Mouse (Mus musculus) large intestine, adult 2 months (tissue): ENCODE results near the gene Celsr1. TPM values are rescaled to one million over a fixed set of nuclear protein-coding genes. Genes with fewer than 3 reads are reported as not detected.

ENCODE experiments used
- DNase-seq: peaks from one replicate; pipeline ENCODE4 v3.0.0-alpha.2; 2012; ENCODE audit warnings: low read depth, low spot score
- WGBS: fragments of 180-500 bp; shearing (Covaris S2); methylation state at CpG from one replicate; pipeline ENCODE4 v1.1.7; 2018; 5-methylcytosine and 5-hydroxymethylcytosine counted together
- polyA plus RNA-seq: library from polyadenylated mRNA; depleted of rRNA; stranded (reverse); fragments of >200 nt; gene quantifications from 2 replicates; pipeline ENCODE4 v1.2.3, GENCODE M21; 2012

Celsr1 gene
- polyA plus RNA-seq, 1 experiment = 7.2 TPM

DNA sequence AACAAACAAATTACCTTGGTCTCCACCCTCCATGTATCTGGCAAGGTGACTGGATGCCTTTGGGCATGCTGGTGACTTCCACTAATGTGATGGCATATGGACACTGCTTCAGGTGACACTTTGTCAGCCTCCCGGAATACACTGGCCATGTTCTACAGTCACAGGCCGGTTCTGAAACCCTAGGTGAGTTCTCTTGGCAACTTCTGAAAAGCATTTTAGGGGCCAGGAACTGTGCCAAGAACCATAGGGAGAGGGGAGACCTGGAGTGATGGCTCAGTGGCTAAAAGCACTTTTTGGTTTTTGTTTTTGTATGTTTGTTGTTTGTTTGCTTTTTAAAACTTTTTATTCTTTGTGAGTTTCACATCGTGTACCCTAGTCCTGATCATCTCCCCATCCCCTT lies 15.9 kb upstream of the Celsr1 start:
- WGBS = 80% methylated on average over 3 of the region's 3 CpGs
- DNase-seq = no peak

DNA sequence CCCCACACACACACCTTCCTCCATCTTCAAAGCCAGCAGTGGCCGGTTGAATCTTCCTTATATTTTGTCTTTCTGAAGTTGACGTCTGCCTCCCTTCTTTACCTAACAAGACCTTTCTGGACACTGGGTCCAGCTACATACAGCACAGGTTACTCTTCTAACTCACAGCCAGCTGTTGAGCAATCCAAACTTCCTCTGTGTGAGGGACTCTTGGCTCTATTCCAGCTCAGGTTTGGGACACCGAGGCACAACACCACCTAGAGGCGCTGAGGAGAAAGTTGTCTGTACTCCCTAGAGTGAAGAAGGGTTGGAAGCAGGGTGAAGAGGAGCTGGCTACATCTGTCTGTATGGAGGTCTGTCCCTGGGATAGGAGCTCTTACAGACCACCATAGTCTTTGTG lies 8.8 kb upstream of the Celsr1 start:
- WGBS = 19% methylated on average over 4 of the region's 4 CpGs
- no peak for DNase-seq

DNA sequence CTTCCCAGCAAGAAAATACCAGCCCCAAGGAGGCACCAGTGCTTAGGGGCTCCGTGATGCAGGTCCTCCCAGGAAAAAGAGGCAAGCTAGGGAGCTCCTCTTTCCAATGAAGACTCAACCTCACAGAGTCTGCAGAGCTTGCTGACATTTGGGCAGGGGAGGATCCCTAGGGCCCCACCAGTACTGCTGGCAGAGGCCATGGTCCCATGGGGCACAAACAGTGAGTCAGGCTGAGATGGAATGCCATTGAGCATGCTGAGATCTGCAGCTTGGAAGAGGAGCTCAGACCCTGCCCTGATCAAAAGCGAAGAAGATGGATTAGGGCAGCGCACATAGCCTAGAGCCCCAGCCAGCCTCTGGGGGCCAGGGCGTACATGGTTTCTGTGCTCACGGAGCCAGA lies 7.8 kb upstream of the Celsr1 start:
- DNase-seq = no peak
- WGBS = 95% methylated on average over 5 of the region's 5 CpGs

DNA sequence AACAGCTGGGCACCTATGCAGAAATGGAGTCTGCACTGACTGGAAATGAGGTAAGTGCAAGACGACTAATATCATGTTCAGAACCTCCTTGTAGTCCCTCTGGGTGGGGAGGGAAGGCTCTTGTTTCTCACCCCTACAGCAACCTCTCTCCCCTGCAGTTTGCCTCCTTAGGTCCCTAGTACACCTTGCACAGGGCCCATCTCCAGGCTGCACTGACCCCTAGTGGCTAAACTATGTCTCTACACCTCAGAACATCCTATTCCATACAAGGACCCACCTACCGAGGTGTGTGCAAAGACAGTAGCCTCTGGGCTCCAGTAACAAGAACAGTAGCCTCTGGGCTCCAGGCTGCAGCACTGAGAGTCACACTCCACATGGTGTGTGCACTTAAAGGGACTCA lies 5.2 kb upstream of the Celsr1 start:
- 2% methylated on average over 2 of the region's 2 CpGs for WGBS
- no peak for DNase-seq

DNA sequence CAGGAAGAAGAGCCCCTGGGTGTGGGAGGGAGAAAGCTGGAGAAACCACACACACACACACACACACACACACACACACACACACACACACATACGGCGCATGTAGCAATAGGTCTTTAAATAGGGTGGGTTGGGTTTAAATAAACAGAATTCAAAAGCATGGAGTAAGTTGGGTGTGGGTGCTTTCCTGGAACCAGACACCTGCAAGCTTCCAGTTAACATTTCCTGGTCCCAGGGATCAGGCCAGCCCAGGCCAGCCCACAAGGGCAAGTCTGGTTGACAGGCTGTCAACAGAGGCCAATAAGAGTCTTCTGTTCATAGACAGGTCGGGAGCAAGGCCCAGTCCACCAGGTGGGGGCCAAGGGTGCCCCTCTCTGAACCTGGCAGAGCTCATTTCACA lies 2.3 kb upstream of the Celsr1 start:
- DNase-seq = no peak
- 28% methylated on average over 3 of the region's 3 CpGs for WGBS

DNA sequence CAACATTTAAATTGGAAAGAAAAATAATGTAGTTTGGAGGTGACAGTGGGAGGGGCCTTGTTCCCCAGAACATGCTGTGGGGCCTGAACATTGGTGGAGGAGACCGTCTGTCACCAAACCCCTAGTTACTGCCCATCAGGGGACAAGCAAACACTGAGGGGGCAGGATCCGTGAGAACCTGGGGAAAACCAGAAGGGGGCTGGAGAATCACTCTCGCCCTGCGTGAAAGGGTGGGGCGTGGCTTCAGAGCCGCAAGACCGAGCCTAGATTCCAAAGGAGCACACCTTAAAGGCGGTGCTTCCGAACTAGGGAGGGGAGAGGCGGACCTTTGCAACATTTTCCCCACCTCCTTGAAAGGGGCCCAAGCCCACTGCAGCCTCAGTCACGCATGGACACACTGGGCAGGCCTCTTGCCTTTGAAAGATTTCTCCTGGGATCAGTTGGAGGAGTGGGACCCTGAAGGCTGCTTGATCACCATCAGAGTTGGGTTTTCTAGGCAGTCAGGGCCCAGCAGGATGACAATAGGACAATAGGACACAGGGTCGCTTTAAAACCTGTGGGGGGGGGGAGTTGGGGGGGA lies 1.3 kb upstream of the Celsr1 start:
- no peak for DNase-seq

DNA sequence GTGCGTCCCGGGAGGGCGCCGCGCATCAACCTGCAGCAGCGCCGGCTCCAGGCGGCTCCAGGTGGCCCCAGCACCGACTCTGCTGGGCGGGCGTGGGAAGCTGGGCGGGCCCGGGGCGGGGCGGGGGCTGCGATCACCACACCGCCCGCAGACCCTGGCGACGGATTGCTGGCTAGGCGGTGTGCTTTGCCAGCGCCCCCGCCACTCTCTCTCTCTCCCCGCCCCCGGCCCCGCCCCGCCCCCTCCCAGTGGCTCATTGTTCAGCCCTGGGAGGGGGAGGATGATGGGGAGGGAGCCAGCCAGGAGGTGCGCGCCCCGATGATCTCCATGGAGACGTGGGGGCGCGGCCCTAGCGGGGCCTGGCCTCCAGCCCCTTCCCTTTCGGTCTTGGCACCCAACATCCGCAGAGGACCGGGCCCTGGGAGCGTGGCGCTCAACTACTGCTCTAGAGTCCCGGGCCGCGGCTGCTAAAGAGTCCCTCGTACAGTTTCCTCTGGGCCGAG lies 495 bp upstream of the Celsr1 start:
- WGBS = under 1% methylated on average over 44 of the region's 44 CpGs
- DNase-seq = no peak

More for the DNA sequence above, 1.3 kb upstream of the Celsr1 start:
- WGBS = 9% methylated on average over 12 of the region's 12 CpGs

DNA sequence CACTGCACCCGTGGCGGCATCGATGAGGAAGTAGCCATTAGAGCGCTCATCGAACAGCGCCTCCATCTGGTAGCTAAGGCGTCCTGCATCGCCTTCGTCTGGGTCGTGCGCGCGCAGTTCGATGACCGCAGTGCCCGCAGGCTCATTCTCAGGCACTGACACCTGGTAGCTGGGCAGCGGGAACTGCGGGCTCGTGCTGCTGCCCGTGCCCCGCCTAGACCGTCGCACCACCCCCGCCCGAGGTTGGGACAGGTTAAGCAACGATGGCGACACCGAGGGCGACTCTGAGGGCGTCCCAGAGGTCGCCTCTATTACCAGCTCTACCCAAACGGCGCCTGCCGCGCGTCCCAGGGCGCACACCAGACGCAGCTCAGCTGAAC lies 776 bp downstream of the Celsr1 start:
- WGBS = 2% methylated on average over 38 of the region's 38 CpGs
- DNase-seq = no peak

DNA sequence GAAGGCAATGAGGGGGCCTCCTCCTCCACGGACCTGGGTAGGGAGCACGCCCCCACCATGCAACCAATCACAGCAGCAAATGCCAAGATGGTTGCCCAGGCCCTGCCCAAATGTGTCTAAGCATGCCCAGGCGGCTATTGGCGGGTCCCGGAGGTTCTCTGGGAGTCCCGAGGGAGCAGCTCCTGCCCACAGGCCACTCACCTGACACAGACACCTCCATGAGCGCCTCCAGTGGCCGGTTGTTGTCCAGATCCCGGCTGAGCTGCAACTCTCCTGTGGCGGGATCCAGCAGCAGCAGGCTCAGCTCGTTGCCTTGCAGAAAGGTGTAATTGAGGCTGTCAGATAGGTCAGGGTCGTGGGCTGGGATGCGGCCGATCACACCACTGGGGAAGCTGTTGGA lies 3.6 kb downstream of the Celsr1 start:
- DNase-seq = no peak
- 56% methylated on average over 14 of the region's 14 CpGs for WGBS

DNA sequence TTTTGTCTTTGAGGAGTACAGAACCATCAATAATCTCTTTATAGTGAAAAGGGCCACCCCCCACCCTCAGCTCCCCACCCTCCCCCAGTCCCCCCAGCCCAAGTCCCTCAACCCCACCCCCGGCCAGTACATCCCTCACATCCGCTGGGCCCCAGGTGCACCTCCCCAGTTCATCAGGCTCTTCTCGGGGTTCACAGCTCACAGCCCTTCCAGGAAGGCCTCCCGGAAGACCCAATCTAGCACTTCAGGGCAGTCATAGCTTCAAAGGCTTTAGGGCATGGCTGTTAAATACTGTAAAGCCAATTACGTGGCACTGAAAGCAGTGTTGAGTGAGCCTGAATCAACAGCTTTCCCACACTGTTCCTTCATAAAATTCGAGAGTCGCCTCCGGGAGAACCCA lies 5.7 kb downstream of the Celsr1 start:
- no peak for DNase-seq
- 28% methylated on average over 8 of the region's 8 CpGs for WGBS

DNA sequence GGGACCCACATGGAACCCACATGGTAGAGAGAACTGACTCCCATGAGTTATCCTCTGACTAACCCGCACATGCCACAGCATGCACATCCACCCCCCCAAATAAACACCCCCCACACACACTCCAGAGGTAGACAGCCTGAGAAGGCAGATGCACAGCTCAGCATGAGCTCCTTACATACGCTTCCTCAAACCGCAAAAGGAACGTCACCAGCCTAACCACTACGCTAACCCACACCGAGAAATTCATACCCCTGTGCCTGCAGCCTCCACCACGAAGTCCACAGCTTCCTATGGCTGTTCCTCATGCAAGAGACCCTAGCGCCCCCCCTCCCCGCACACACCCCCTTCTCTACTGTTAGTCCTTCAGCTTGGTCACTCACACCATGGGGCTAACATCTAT lies 11.6 kb downstream of the Celsr1 start:
- 79% methylated on average over 9 of the region's 9 CpGs for WGBS
- DNase-seq = no peak

DNA sequence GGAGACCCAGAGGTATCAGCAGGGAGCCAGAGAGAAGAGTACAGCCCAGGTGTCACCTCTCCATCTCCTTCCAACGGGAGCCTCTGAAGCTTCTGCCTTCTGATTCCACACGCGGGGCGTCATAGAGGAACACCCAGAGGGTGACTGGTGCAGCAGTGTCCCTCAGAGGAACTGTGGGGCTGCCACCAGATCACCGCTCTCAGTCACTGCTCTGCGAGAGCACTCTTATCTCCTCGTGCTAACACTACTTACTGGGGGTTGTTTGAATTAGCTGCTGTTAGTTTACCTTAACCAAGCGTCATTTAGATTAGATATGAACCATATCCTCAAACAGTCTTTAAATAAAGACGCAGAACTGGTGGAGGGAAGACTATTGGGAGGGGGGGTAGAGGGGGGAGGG lies 12.3 kb downstream of the Celsr1 start:
- 26% methylated on average over 9 of the region's 9 CpGs for WGBS
- no peak for DNase-seq

DNA sequence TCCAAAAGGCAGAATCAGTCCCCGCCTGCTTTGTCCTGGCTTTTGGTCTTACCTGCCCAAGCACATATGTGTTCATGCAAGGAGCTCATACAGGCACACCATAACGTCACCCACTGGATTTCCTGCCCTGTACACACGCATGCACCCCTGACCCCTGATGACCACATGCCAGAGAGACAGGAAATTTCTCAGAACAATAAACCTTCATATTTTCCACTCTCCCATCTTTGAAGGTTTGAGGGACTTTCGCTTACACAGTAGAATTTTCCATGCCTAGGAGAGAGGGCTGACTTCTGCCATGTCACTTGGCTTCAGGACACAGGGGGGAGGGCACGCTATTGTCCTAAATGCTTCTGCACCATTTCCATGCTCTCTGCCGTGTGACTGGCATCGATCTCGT lies 13.6 kb downstream of the Celsr1 start:
- no peak for DNase-seq
- 88% methylated on average over 8 of the region's 8 CpGs for WGBS

DNA sequence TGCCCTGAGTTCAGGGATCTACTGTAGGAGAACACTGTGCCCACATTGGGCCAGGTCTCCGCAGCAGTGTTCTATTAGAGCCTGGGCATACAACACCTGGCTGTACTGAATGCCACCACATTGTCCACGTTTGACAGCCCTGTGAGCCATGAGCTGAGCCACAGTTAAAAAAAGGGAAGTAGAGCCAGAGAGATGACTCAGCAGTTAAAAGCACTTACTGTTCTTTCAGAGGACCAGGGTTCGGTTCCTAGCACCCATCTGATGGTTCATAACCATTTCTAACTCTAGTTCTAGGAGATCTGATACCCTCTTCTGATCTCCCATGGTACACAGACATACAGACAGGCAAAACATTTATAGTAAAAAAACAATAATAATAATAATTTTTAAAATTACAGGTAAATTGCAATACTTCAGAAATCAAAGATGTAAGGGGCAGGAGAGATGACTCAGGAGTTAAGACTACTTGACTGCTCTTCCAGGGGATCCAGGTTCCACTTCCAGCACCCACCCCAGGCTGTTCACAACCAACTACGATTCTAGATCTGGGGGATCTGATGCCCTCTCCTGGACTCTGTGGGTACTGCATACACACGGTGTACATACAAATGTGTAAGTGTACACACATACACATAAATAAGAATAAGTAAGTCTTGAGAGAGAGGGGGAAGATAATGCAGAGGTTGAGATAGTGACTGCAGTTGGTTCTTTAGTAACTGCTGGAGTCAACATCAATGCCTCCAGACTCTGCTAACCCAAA lies 14.6 kb downstream of the Celsr1 start:
- 97% methylated on average over 5 of the region's 5 CpGs for WGBS
- DNase-seq = no peak

DNA sequence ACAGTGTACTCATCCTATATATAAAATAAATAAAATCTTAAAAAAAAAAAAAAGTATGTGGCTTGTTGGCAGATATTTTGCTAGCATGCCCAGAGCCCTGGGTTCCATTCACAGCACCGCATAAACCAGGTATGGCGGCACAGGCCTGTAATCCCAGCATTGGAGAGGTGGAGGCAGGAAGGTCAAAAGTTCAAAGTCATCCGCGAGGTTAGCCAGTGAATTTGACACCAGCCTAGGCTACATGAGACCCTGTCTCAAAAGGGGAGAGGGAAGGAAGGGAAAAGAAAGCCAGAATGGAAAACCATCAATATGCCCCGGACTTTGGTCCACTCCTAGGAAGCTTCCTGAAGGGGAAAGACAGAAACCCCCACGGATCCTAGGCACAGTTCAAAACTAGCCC lies 16.2 kb downstream of the Celsr1 start:
- 90% methylated on average over 6 of the region's 6 CpGs for WGBS

DNA sequence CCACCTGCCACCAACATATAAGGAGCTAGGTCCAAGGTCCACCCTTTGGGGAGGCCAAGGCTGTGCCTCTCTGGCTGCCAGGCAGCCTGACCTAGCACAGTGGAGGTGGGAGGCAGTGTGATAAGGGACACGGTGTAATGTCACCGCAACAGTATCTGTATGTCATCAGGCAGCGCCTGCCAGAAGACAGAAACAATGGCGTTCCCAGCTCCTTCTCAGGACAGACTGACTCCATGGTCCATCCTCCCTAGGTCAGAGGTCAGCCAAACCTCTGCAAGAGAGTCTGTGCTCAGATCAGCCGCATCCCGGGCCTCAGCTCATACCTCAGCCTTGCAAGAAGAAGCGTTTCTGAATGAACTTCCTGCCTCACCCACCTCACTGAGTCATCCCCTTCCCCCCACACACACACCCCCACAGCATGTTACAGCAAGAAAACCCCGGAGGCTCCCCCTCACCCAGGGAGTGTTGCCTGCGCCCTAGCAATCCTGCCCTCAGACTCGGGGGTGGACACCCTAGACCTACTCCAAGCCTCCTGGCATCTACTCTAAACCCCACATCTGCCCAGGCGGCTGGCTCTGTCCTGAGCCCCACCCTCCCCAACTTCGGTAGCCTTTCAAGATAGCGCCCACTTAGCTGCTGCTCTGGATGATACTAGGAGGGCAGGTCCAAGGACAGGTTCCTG lies 17.6 kb downstream of the Celsr1 start:
- DNase-seq = no peak
- WGBS = 56% methylated on average over 13 of the region's 13 CpGs

More for the DNA sequence above, 16.2 kb downstream of the Celsr1 start:
- no peak for DNase-seq

DNA sequence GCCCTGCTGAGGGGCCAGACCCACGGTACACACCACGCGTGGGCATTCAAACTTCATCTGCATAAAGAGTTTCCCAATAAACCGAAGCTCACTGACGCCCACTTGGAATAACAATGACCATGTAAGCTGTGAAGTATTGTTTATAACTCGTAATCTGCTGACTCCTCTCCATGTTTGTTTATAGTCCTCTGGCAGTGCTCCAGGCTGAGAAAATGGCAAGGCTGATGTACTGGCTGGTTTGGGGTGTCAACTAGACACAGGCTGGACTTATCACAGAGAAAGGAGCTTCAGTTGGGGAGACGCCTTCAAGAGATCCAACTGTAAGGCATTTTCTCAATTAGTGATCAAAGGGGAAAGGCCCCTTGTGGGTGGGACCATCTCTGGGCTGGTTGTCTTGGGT lies 18.6 kb downstream of the Celsr1 start:
- WGBS = 67% methylated on average over 7 of the region's 7 CpGs
- no peak for DNase-seq

DNA sequence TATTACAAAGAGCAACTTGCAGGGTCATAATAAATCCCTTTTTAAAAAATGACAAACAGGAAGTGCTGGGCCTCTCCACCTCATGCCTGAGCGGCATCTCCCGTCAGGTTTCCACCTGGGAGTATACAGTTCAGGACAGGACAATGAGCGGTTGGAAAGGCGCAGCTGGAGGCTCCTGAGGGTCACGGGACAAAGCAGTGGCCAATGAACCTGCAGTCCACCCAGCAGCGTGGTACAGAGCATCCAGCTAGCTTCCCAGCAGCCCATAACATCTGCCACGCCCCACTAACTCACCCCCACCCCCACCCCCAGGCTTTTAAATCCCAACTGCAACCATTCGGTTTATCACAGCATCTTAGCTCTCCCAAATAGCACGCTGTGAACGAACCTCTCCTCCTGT lies 19.9 kb downstream of the Celsr1 start:
- 70% methylated on average over 10 of the region's 10 CpGs for WGBS

DNA sequence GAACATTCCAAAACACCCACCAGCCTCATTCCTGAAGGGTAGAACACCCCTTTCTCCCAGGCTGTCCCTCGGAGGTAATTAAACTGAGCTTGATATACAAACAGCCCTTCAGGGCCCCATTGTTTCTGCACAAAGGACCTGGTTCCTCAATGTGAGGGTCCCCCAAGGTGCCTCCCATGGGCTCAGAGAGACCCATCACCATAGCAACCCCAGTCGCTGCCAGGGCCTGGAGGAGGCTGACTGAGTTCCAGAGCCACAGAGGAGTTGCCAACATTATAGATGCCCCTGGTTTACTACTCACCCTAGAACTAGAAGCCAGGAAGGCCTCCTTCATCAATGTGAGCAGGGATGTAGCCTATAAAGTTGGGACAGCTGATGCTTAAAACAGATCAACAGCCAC lies 20.4 kb downstream of the Celsr1 start:
- WGBS = 77% methylated on average over 2 of the region's 2 CpGs
- DNase-seq = no peak

More for the DNA sequence above, 19.9 kb downstream of the Celsr1 start:
- no peak for DNase-seq

DNA sequence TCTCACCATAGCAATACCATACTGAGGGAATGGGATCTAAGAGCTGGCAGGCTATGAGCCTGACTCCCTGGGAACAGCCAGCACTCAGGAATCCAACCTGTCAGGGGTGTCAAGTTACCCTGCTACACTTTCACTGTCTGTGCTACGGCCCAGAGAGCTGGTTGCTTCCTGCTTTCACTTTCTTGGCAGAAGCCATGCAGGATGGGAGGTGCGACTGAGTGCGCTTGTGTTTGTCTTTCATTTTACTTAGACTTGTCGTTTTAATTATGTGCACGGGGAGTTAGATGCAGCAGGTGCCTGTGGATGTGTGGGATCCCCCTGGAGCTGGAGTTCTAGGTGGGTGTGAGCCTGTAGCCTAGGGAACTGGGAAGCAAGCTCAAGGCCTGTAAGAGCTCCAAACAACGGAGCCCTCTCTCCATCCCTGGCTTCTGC lies 25.9 kb downstream of the Celsr1 start:
- no peak for DNase-seq
- WGBS = 11% methylated on average over 6 of the region's 6 CpGs
